Mouse (Mus musculus): ENCODE measurements at regions not wholly inside any gene's neighbourhood (a gene's known extent, or its start where the extent isn't known, plus 50 kb on each side); places are given as distances from the start of the nearest gene placed in this dataset.

DNA sequence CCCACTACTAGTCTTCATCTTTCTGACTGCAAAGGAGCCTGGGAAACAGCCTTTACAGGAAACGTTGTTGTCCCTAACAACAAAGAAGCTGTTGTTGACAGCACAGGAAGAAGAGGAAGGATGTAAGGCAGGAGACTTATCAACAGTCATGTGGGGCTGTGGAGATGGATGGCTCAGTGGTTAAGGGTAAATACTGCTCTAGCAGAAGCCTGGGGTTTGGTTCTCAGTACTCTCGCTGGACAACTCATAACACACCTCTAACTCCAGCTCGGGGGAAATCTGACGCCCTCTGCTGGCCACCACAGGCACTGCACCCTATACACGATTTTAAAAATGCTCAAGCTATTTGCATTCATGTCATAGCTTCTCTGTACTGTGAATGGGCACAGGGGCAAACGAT, 168.3 kb upstream of the Spdye4c start:
- no peak for TF ChIP-seq EP300 (IDR thresholded peaks at IDR 0.05; ENCODE audit: low read length)
- TF ChIP-seq ZKSCAN1 (IDR thresholded peaks at IDR 0.05; ENCODE audit: borderline replicate concordance, low read depth, low read length), result no peak
- no peak for TF ChIP-seq POLR2AphosphoS2 (IDR thresholded peaks at IDR 0.05; ENCODE audit: low read depth, low read length)
- TF ChIP-seq CTCF (conservative IDR thresholded peaks at IDR 0.05 in 1 of 2, IDR thresholded peaks at IDR 0.05 in 1 of 2; ENCODE audit: low read depth in 2 of 2, low read length in 2 of 2), result peak; percentile 63 to 72
- no peak for TF ChIP-seq UBTF (IDR thresholded peaks at IDR 0.05; ENCODE audit: low read depth, low read length)
- peak; percentile 35 for TF ChIP-seq RAD21 (IDR thresholded peaks at IDR 0.05; ENCODE audit: low read depth, low read length)
- no peak for TF ChIP-seq POLR2A (IDR thresholded peaks at IDR 0.05; ENCODE audit: low read depth, low read length)
- TF ChIP-seq MAZ (IDR thresholded peaks at IDR 0.05; ENCODE audit: low read depth, low read length), result no peak
- TF ChIP-seq USF1 (IDR thresholded peaks at IDR 0.05; ENCODE audit: low read depth, low read length), result no peak

Measured in CH12.LX (cell line).